Mouse (Mus musculus) megakaryocyte-erythroid progenitor cell, adult 5-6 weeks (primary cell): ENCODE data around the gene Tox3. TPM values are rescaled to one million over a fixed set of nuclear protein-coding genes. Genes with fewer than 3 reads are reported as not detected.

Source experiments
- ATAC-seq: replicated peaks from 2 replicates; pipeline ENCODE4 v1.8.0; 2016; ENCODE audit warnings: mild to moderate bottlenecking, inconsistent platforms; ENCODE audit not compliant: severe bottlenecking, poor library complexity, low FRiP score, low TSS enrichment
- total RNA-seq, 2 experiments: library from RNA; stranded (forward) in 1 of 2; stranded (reverse) in 1 of 2; fragments of 200-1000, 215-1000 nt in 1 of 2; fragments of >200 nt in 1 of 2; fragmentation: Nextera tagmentation in 1 of 2; gene quantifications; 2 replicates each; pipeline ENCODE4 v1.2.3; 2014 to 2017

Tox3 gene
- total RNA-seq, 2 experiments from 2014 or later, result not detected

DNA sequence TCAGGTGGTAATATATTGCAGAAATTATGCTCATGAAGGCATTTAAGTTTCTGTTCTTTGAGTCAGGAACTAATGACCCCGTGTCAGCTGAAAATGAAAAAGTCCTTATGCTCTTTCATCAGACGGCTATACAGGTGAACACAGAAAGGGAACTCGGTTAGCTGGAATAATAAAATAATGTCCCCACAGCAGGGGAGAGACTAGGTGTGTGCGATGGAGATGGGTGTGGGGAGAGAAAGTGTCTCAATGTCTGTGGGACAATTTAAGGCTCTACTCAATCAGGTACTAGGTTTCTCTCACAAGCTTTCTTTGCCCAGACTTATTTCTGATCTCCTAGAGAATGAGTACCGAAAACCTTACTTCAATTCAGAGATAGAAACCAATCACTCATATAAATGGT, 103.0 kb downstream of the Tox3 start:
- ATAC-seq, result no peak

DNA sequence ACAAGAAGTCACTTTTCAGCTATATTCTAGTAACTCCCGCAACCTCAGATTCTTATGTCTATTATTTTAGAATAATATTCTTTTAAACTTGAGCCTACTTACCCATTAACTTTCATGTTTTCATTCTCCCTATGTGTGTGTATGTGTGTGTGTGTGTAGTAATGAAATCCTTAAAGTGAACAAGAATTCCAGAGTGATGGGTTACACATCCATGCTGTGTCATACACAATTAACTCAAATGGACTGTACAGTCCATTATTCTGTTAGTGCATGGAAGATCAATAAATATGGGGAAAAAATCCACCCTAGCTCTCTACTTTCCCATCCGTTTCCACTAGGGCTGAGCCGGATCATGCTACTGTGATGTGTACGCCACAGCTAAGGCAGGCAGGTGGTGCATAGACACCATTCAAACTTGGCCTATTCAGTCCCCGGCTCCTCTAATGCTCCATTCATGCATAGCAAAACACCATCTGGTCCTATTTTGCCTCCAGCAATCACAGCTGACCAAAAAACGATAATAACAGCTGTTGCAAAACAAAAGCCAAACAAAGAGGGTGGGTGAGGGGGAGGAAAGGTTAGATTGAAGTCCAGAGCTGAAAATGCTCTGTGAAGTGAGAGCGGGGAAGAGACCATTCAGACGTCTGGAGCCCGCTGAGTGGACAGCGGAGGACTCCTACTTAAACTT, 103.5 kb downstream of the Tox3 start:
- ATAC-seq, result no peak

- no peak for ATAC-seq
Observed at GRCm38 (mm10) chr8:90243957-90244356, 104.2 kb downstream of the Tox3 start.

DNA sequence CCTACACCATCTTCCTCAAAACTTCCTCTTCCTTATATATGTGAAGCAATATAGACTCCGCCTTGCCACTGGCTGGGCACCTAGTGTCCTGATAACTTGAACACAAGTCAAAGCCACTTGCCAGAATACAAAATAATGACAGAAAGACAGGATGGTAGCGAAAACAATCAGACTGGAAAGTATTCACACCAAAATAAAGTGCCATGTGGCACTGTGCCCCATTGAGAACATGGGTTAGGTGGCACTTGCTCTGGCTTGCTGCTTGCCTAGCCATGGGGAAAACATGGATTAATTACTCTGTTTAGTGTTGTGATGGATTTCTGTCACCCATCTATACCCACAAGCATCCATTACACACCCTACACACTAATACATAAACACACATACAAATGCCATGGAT, 105.8 kb downstream of the Tox3 start:
- ATAC-seq, result no peak

- ATAC-seq, result no peak
Observed at GRCm38 (mm10) chr8:90241461-90241860, 106.7 kb downstream of the Tox3 start.

GRCm38 (mm10) chr8:90232501-90232900, 115.6 kb downstream of the Tox3 start:
- no peak for ATAC-seq

GRCm38 (mm10) chr8:90224172-90224571, 124.0 kb downstream of the Tox3 start:
- ATAC-seq, result no peak

GRCm38 (mm10) chr8:90209105-90210037, 138.8 kb downstream of the Tox3 start:
- ATAC-seq, result no peak
